Mouse (Mus musculus) lung, embryonic 16.5 days (tissue): ENCODE results near the gene Plscr3. TPM values are rescaled to one million over a fixed set of nuclear protein-coding genes. Genes with fewer than 3 reads are reported as not detected.

Experiments
- ATAC-seq: fragments of 200-750 bp; cut with Nextera tagmentation; 2 replicates; pipeline ENCODE4 v1.8.0; 2017; ENCODE audit warnings: low read depth, mild to moderate bottlenecking, moderate library complexity
- H3K27ac ChIP-seq: fragments of 300-500 bp; sonication (generic); 2 replicates; pipeline ENCODE4 v1.5.1; 2014; ENCODE audit warnings: mild to moderate bottlenecking, control low read depth, low read length
- H3K27me3 ChIP-seq: fragments of 300-500 bp; sonication (generic); 2 replicates; pipeline ENCODE4 v1.6.1; 2014; ENCODE audit warnings: low read depth, low read length, mixed read lengths; ENCODE audit not compliant: control insufficient read depth, insufficient read depth
- H3K36me3 ChIP-seq: fragments of 300-500 bp; sonication (generic); 2 replicates; pipeline ENCODE4 v1.6.1; 2014; ENCODE audit warnings: low read length; ENCODE audit not compliant: control insufficient read depth, insufficient read depth
- H3K4me1 ChIP-seq: fragments of 300-500 bp; sonication (generic); replicated peaks from 2 replicates; pipeline ENCODE4 v1.6.1; 2014; ENCODE audit warnings: low read length, mixed read lengths; ENCODE audit not compliant: control insufficient read depth, insufficient read depth
- H3K4me2 ChIP-seq: fragments of 300-500 bp; sonication (generic); 2 replicates; pipeline ENCODE4 v1.6.1; 2014; ENCODE audit warnings: low read depth, low read length, control low read depth
- H3K4me3 ChIP-seq: fragments of 300-500 bp; sonication (generic); 2 replicates; pipeline ENCODE4 v1.5.1; 2014; ENCODE audit warnings: mild to moderate bottlenecking, low read length, control low read depth
- H3K9ac ChIP-seq: fragments of 300-500 bp; sonication (generic); 2 replicates; pipeline ENCODE4 v1.6.1; 2014; ENCODE audit warnings: low read length, control low read depth
- H3K9me3 ChIP-seq: fragments of 300-500 bp; sonication (generic); 2 replicates; pipeline ENCODE4 v1.6.1; 2016; ENCODE audit warnings: low read length; ENCODE audit not compliant: control insufficient read depth
- WGBS: fragments of 180-500 bp; shearing (Covaris S2); extraction: QIAGEN DNeasy Blood & Tissue Kit; methylation state at CpG from one replicate; pipeline ENCODE4 v1.1.7; 2014; 5-methylcytosine and 5-hydroxymethylcytosine counted together
- microRNA-seq: library from miRNA; unstranded; fragments of <30 nt; microRNA quantifications from one replicate; pipeline ENCODE4, GENCODE M21; 2016
- polyA plus RNA-seq: library from polyadenylated mRNA; unstranded; fragments of >200 nt; fragmentation: Nextera tagmentation; extraction: Ambion mirVana; gene quantifications from 2 replicates; pipeline ENCODE4 v1.2.1, GENCODE M21; 2015

Plscr3 gene
- polyA plus RNA-seq, 1 experiment from 2014 or later, result 137 TPM

- Histone ChIP-seq H3K27ac (no peak overlapping the region), H3K9ac (no peak overlapping the region), H3K27me3 (no peaks in the 10 kb centered on the region), H3K4me3 (no peak overlapping the region), H3K9me3 (no peaks in the 10 kb centered on the region), H3K4me1 (peaks cover 8% of the 10 kb centered on the region), H3K4me2 (no peak overlapping the region), H3K36me3 (no peaks in the 10 kb centered on the region)
- ATAC-seq, result peak; percentile 53; the same call in 1 of the 2 replicates
- WGBS, result 34% methylated on average over 4 of the region's 4 CpGs
These were observed 45.3 kb downstream of the Plscr3 start for GRCm38 (mm10) chr11:69891482-69891881.

GRCm38 (mm10) chr11:69894671-69895070 lies 48.5 kb downstream of the Plscr3 start:
- Histone ChIP-seq H3K9ac (no peak overlapping the region), H3K4me2 (no peak overlapping the region), H3K27me3 (no peaks in the 10 kb centered on the region), H3K9me3 (no peaks in the 10 kb centered on the region), H3K4me1 (peaks cover 14% of the 10 kb centered on the region), H3K27ac (no peak overlapping the region), H3K36me3 (no peaks in the 10 kb centered on the region), H3K4me3 (no peak overlapping the region)
- 63% methylated on average over 5 of the region's 5 CpGs for WGBS
- ATAC-seq, result 0 out of 2 replicates have a peak, but pooled peaks have one; percentile 30

- Histone ChIP-seq H3K9ac (0 out of 2 replicates have a peak within 1 kb of the TSS, but pooled peaks have one; percentile 30), H3K4me1 (peaks cover 18% of the 10 kb centered on the region), H3K4me2 (no peak within 1 kb of the TSS), H3K36me3 (no peaks in the 10 kb centered on the region), H3K4me3 (no peak within 1 kb of the TSS), H3K9me3 (no peaks in the 10 kb centered on the region), H3K27me3 (no peaks in the 10 kb centered on the region), H3K27ac (no peak within 1 kb of the TSS)
- no peak for ATAC-seq
- 74% methylated on average over 4 of the region's 4 CpGs for WGBS
These were observed 49.1 kb downstream of the Plscr3 start, which contains the start of gene Acap1 for GRCm38 (mm10) chr11:69895291-69895690. Gene Acap1 (minus strand): TSS chr11:69895539.

GRCm38 (mm10) chr11:69899870-69900269 lies 53.7 kb downstream of the Plscr3 start:
- Histone ChIP-seq H3K27me3 (no peaks in the 10 kb centered on the region), H3K9me3 (no peaks in the 10 kb centered on the region), H3K36me3 (peaks cover 8% of the 10 kb centered on the region), H3K27ac (peak overlapping the region; percentile 99), H3K9ac (peak overlapping the region; percentile 95), H3K4me2 (peak overlapping the region; percentile 99), H3K4me3 (peak overlapping the region; percentile 81), H3K4me1 (peaks cover 19% of the 10 kb centered on the region)
- ATAC-seq, result no peak
- 19% methylated on average over 4 of the region's 4 CpGs for WGBS

GRCm38 (mm10) chr11:69900471-69901405 lies 54.6 kb downstream of the Plscr3 start, which contains the start of the genes 2810408A11Rik and Neurl4:
Gene 2810408A11Rik (minus strand): TSS chr11:69900987.
Gene Neurl4 (plus strand): TSS chr11:69901072.
- peaks cover 13% of the 10 kb centered on the region for H3K36me3 ChIP-seq
- peak within 1 kb of the TSS; percentile 99 for H3K4me2 ChIP-seq
- H3K4me1 ChIP-seq, result peaks cover 19% of the 10 kb centered on the region
- peak within 1 kb of the TSS; percentile 95 for H3K9ac ChIP-seq
- H3K4me3 ChIP-seq, result peak within 1 kb of the TSS; percentile 81
- H3K27ac ChIP-seq, result peak within 1 kb of the TSS; percentile 99
- H3K27me3 ChIP-seq, result no peaks in the 10 kb centered on the region
- no peaks in the 10 kb centered on the region for H3K9me3 ChIP-seq
- WGBS, result 0% methylated on average over 38 of the region's 38 CpGs
- ATAC-seq, result peak; percentile 95

- Histone ChIP-seq H3K4me1 (peaks cover 19% of the 10 kb centered on the region), H3K4me2 (peak overlapping the region; percentile 99), H3K9me3 (no peaks in the 10 kb centered on the region), H3K27ac (peak overlapping the region; percentile 99), H3K9ac (peak overlapping the region; percentile 90), H3K27me3 (no peaks in the 10 kb centered on the region), H3K36me3 (peaks cover 20% of the 10 kb centered on the region), H3K4me3 (peak overlapping the region; percentile 81)
- WGBS, result under 1% methylated on average over 42 of the region's 42 CpGs
- ATAC-seq, result peak; percentile 89
These were observed 55.2 kb downstream of the Plscr3 start for GRCm38 (mm10) chr11:69901406-69901846.

Small RNA genes within 50 kb of the gene (microRNA-seq; reads per million reads assigned to microRNA genes)
- not detected for gene Mir6924

Other genes starting within 250 kb of the Plscr3 start
- gene Atp1b2, start 240.4 kb upstream of the Plscr3 start, polyA plus RNA-seq, result 10.5 and 12.7 TPM in 2 replicates
- 0.15 TPM in 1 of 2 replicates, not detected in the other for gene Shbg, start 228.5 kb upstream of the Plscr3 start, polyA plus RNA-seq
- gene Sat2, start 224.4 kb upstream of the Plscr3 start, polyA plus RNA-seq, result 15.2 and 19.2 TPM in 2 replicates
- 22.2 and 22.6 TPM in 2 replicates for gene Fxr2, start 213.4 kb upstream of the Plscr3 start, polyA plus RNA-seq
- 0.54 TPM in 1 of 2 replicates, not detected in the other for gene Sox15, start 191.1 kb upstream of the Plscr3 start, polyA plus RNA-seq
- gene Mpdu1, start 183.7 kb upstream of the Plscr3 start, polyA plus RNA-seq, result 65.5 and 71.0 TPM in 2 replicates
- gene Cd68, start 180.2 kb upstream of the Plscr3 start, polyA plus RNA-seq, result 19.2 and 19.4 TPM in 2 replicates
- gene Eif4a1, start 174.0 kb upstream of the Plscr3 start, polyA plus RNA-seq, result 539 and 624 TPM in 2 replicates
- gene Senp3, start 164.3 kb upstream of the Plscr3 start, polyA plus RNA-seq, result 69.3 and 70.6 TPM in 2 replicates
- 0.89 and 1.2 TPM in 2 replicates for gene Tnfsf13, start 160.6 kb upstream of the Plscr3 start, polyA plus RNA-seq
- gene Tnfsf12, start 150.5 kb upstream of the Plscr3 start, polyA plus RNA-seq, result 10.6 and 12.8 TPM in 2 replicates
- gene Tnfsfm13, start 150.3 kb upstream of the Plscr3 start, polyA plus RNA-seq, result 5.0 and 5.4 TPM in 2 replicates
- gene Polr2a, start 87.7 kb upstream of the Plscr3 start, polyA plus RNA-seq, result 24.1 and 25.3 TPM in 2 replicates
- 0.36 and 0.64 TPM in 2 replicates for gene Slc35g3, start 84.4 kb upstream of the Plscr3 start, polyA plus RNA-seq
- 3.5 and 4.9 TPM in 2 replicates for gene Zbtb4, start 80.5 kb upstream of the Plscr3 start, polyA plus RNA-seq
- gene Chrnb1, start 50.4 kb upstream of the Plscr3 start, polyA plus RNA-seq, result 18.6 and 20.7 TPM in 2 replicates
- gene Fgf11, start 44.5 kb upstream of the Plscr3 start, polyA plus RNA-seq, result 1.0 and 1.7 TPM in 2 replicates
- 6.5 and 8.6 TPM in 2 replicates for gene Tmem102, start 40.8 kb upstream of the Plscr3 start, polyA plus RNA-seq
- not detected in 2 replicates for gene Gm39566, start 31.1 kb upstream of the Plscr3 start, polyA plus RNA-seq
- not detected in 2 replicates for gene Spem2, start 27.9 kb upstream of the Plscr3 start, polyA plus RNA-seq
- gene Spem1, start 24.2 kb upstream of the Plscr3 start, polyA plus RNA-seq, result not detected in 2 replicates
- gene Nlgn2, start 8.6 kb upstream of the Plscr3 start, polyA plus RNA-seq, result 4.4 and 5.0 TPM in 2 replicates
- gene Tmem256, start 7.9 kb upstream of the Plscr3 start, polyA plus RNA-seq, result 443 and 452 TPM in 2 replicates
- gene Tnk1, start 12.4 kb downstream of the Plscr3 start, polyA plus RNA-seq, result 10.8 and 11.8 TPM in 2 replicates
- not detected in 2 replicates for gene Tmem95, start 31.6 kb downstream of the Plscr3 start, polyA plus RNA-seq
- gene Kctd11, start 35.0 kb downstream of the Plscr3 start, polyA plus RNA-seq, result 10.9 and 11.4 TPM in 2 replicates
- 2.1 and 3.8 TPM in 2 replicates for gene Acap1, start 49.2 kb downstream of the Plscr3 start, polyA plus RNA-seq
- gene 2810408A11Rik, start 54.6 kb downstream of the Plscr3 start, polyA plus RNA-seq, result 7.9 and 8.6 TPM in 2 replicates
- gene Neurl4, start 54.7 kb downstream of the Plscr3 start, polyA plus RNA-seq, result 5.7 and 6.4 TPM in 2 replicates
- gene Gps2, start 67.5 kb downstream of the Plscr3 start, polyA plus RNA-seq, result 85.1 and 87.8 TPM in 2 replicates
- gene Eif5a, start 75.6 kb downstream of the Plscr3 start, polyA plus RNA-seq, result 1,390 and 1,410 TPM in 2 replicates
- 2.7 and 4.9 TPM in 2 replicates for gene Ybx2, start 89.4 kb downstream of the Plscr3 start, polyA plus RNA-seq
- gene Slc2a4, start 101.8 kb downstream of the Plscr3 start, polyA plus RNA-seq, result 17.1 and 17.2 TPM in 2 replicates
- gene Cldn7, start 118.4 kb downstream of the Plscr3 start, polyA plus RNA-seq, result 172 and 202 TPM in 2 replicates
- 20.6 and 23.0 TPM in 2 replicates for gene Ctdnep1, start 134.8 kb downstream of the Plscr3 start, polyA plus RNA-seq
- gene Elp5, start 136.1 kb downstream of the Plscr3 start, polyA plus RNA-seq, result 98.4 and 99.2 TPM in 2 replicates
- gene Gabarap, start 144.8 kb downstream of the Plscr3 start, polyA plus RNA-seq, result 515 and 536 TPM in 2 replicates
- 58.1 and 59.5 TPM in 2 replicates for gene Phf23, start 149.4 kb downstream of the Plscr3 start, polyA plus RNA-seq
- gene Dvl2, start 154.2 kb downstream of the Plscr3 start, polyA plus RNA-seq, result 30.1 and 30.7 TPM in 2 replicates
- gene Acadvl, start 169.0 kb downstream of the Plscr3 start, polyA plus RNA-seq, result 90.0 and 92.0 TPM in 2 replicates
- gene Dlg4, start 170.6 kb downstream of the Plscr3 start, polyA plus RNA-seq, result 5.5 and 7.9 TPM in 2 replicates
- 0.18 TPM in 1 of 2 replicates, not detected in the other for gene Asgr1, start 207.7 kb downstream of the Plscr3 start, polyA plus RNA-seq
- 0.30 TPM in 1 of 2 replicates, not detected in the other for gene Asgr2, start 246.3 kb downstream of the Plscr3 start, polyA plus RNA-seq